ENCODE assay signal across 10 mouse cellular contexts in genomic region chr19:41579311-41579920, GRCm38 (mm10). TPM values are rescaled to one million over a fixed set of nuclear protein-coding genes. Genes with fewer than 3 reads are reported as not detected.
A peak's percentile ranks its signal among the peaks of the same experiment; 100 is the strongest.
DNase-seq lines count a peak whose midpoint lies in the region; ATAC-seq lines count a peak whose summit lies in the region.
"Had no signal": no experiment of that assay in that cellular context is flagged by ENCODE, and none has a peak within 500 bp of the region (broad histone marks: within the 10 kb centered on the region; RNA-seq: fewer than 3 reads in every experiment).

No protein-coding gene starts in this region.

- 77% methylated on average over 4 of the region's 4 CpGs for WGBS in kidney, embryonic 15.5 days

- no peaks in the 10 kb centered on the region for H3K4me1 ChIP-seq in kidney, embryonic 15.5 days

- H3K9ac ChIP-seq in kidney, embryonic 15.5 days, result no peak overlapping the region
- H3K9ac ChIP-seq: limb, embryonic 12.5 days had no signal

- no peak overlapping the region for H3K4me2 ChIP-seq in kidney, embryonic 15.5 days
- H3K4me2 ChIP-seq: limb, embryonic 12.5 days had no signal

- H3K9me3 ChIP-seq in kidney, embryonic 15.5 days (replicated peaks), result no peaks in the 10 kb centered on the region
- H3K9me3 ChIP-seq: limb, embryonic 12.5 days had no signal

- no peak overlapping the region for H3K27ac ChIP-seq in kidney, embryonic 15.5 days
- H3K27ac ChIP-seq: limb, embryonic 12.5 days; macrophage had no signal

- peaks cover 30% of the 10 kb centered on the region for H3K36me3 ChIP-seq in kidney, embryonic 15.5 days

- ATAC-seq in kidney, embryonic 15.5 days (replicated peaks; ENCODE audit: low FRiP score), result no peak

- no peaks in the 10 kb centered on the region for H3K27me3 ChIP-seq in kidney, embryonic 15.5 days
- H3K27me3 ChIP-seq: limb, embryonic 12.5 days had no signal

- peak; percentile 47 for DNase-seq in kidney, adult 18-20 months
- DNase-seq in Muller cell, postnatal 12 days (ENCODE audit: inconsistent ontology term), result peak; percentile 40
- peak; percentile 78 for DNase-seq in adrenal gland, adult 8-10 months
- DNase-seq in kidney, adult 8-10 months, result peak; percentile 50 to 70
- no peak for DNase-seq in left cerebral cortex, postnatal 10 days (ENCODE audit: extremely low spot score in 1 of 2, low spot score in 2 of 2)
- no peak for DNase-seq in lung, postnatal 36 days
- DNase-seq: cerebellum, adult 9-11 months had no signal

- H3K4me3 ChIP-seq in kidney, embryonic 15.5 days (replicated peaks), result no peak overlapping the region
- H3K4me3 ChIP-seq: limb, embryonic 12.5 days had no signal

- intact Hi-C loops in left cerebral cortex, postnatal 10 days (cut with DNase I), result no loop called here

RNA-seq across cellular contexts. Expression of gene Gm340, which starts 2.8 kb away (rescaled TPM):
- polyA plus RNA-seq in kidney, embryonic 15.5 days (2015; fragmentation: Nextera tagmentation; extraction: Ambion mirVana), result 1.9 and 2.8 TPM in 2 replicates
- total RNA-seq in adrenal gland, adult 8-10 months (2022), result 10 to 100 TPM; 13.0 to 18.5 (median 16.4) TPM
- 10 to 100 TPM in 1 of 2 experiments, 1 to 10 TPM in 1; 9.8 to 10.8 TPM for total RNA-seq in left cerebral cortex, postnatal 10 days (2021)

Comparison
In these comparisons a context has a peak if more than half of its experiments do, and no peak if none do; other contexts are left out.
1. DNase-seq: peak in kidney, adult 18-20 months (single experiment), Muller cell, postnatal 12 days (single experiment), adrenal gland, adult 8-10 months (single experiment) and kidney, adult 8-10 months (2 of 2); none in left cerebral cortex, postnatal 10 days (0 of 2) and lung, postnatal 36 days (single experiment).